8 mouse cellular contexts compared by ENCODE assay signal in the genomic region with DNA sequence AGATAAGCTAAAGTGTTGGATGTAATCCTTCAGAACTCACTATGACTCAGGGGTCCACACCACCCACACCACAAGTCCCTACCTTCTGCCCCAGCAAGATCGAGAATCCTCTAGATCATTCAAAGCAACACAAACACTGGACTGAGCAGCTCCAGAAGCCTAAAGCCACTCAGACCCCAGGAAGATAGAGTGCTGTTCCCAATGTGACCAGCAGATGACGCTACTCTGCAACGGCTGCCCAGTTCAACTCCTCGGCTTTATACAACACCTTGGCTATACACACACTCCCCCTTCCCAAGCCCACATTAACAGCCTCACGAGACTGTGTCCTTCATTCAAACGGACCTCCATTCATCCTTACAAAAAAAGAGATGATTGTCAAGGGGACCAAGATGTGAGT. TPM values are rescaled to one million over a fixed set of nuclear protein-coding genes. Genes with fewer than 3 reads are reported as not detected.
DNase-seq lines count a peak whose midpoint lies in the region; ATAC-seq and TF ChIP-seq lines count a peak whose summit lies in the region.

No protein-coding gene starts in this region.

- no peak overlapping the region for H3K27ac ChIP-seq in midbrain, postnatal 0 days (ENCODE audit: low read depth, low read length)
- no peak overlapping the region for H3K27ac ChIP-seq in midbrain, embryonic 16.5 days (ENCODE audit: low read length)
- no peak overlapping the region for H3K27ac ChIP-seq in small intestine, adult 2 months (ENCODE audit: insufficient read depth, low read depth, low read length)

- H3K9ac ChIP-seq in midbrain, postnatal 0 days (replicated peaks; ENCODE audit: low read length, poor library complexity, severe bottlenecking) = no peak overlapping the region
- no peak overlapping the region for H3K9ac ChIP-seq in midbrain, embryonic 16.5 days (ENCODE audit: low read depth, low read length)

- no peaks in the 10 kb centered on the region for H3K36me3 ChIP-seq in midbrain, postnatal 0 days (ENCODE audit: insufficient read depth, low read length)
- H3K36me3 ChIP-seq in midbrain, embryonic 16.5 days (ENCODE audit: control insufficient read depth, insufficient read depth, low read length) = no peaks in the 10 kb centered on the region
- H3K36me3 ChIP-seq in small intestine, adult 2 months (ENCODE audit: control insufficient read depth, insufficient read depth, low read length) = no peaks in the 10 kb centered on the region

- WGBS in midbrain, postnatal 0 days = 39% methylated on average over 6 of the region's 6 CpGs
- 36% methylated on average over 6 of the region's 6 CpGs for WGBS in midbrain, embryonic 16.5 days
- WGBS in small intestine, adult 2 months = 31% methylated on average over 6 of the region's 6 CpGs

- DNase-seq in embryo, embryonic 10.5 days (ENCODE audit: low spot score) = peak; percentile 30
- DNase-seq in embryo, embryonic 9.5 days (ENCODE audit: extremely low spot score) = no peak
- DNase-seq in midbrain, postnatal 0 days (ENCODE audit: low spot score) = no peak
- DNase-seq in brain, adult 2 months (ENCODE audit: low read depth, low spot score) = peak; percentile 48
- peak; percentile 52 to 83 for DNase-seq in kidney, postnatal 36 days
- no peak for DNase-seq in MN1 (ENCODE audit: low spot score)

- no peaks in the 10 kb centered on the region for H3K27me3 ChIP-seq in midbrain, postnatal 0 days (ENCODE audit: insufficient read depth, low read length)
- H3K27me3 ChIP-seq in midbrain, embryonic 16.5 days (ENCODE audit: control insufficient read depth, insufficient read depth, low read depth, low read length) = no peaks in the 10 kb centered on the region
- no peaks in the 10 kb centered on the region for H3K27me3 ChIP-seq in small intestine, adult 2 months (ENCODE audit: control insufficient read depth, insufficient read depth, low read length)

- H3K4me3 ChIP-seq in midbrain, postnatal 0 days (ENCODE audit: low read depth, low read length) = no peak overlapping the region
- no peak overlapping the region for H3K4me3 ChIP-seq in midbrain, embryonic 16.5 days (ENCODE audit: low read depth, low read length)
- no peak overlapping the region for H3K4me3 ChIP-seq in small intestine, adult 2 months (ENCODE audit: low read depth, low read length)

- no peak overlapping the region for H3K4me2 ChIP-seq in midbrain, postnatal 0 days (ENCODE audit: low read depth, low read length, poor library complexity, severe bottlenecking)
- H3K4me2 ChIP-seq in midbrain, embryonic 16.5 days (ENCODE audit: low read length) = no peak overlapping the region

- ATAC-seq in midbrain, postnatal 0 days (ENCODE audit: low FRiP score) = no peak
- no peak for ATAC-seq in midbrain, embryonic 16.5 days

- H3K4me1 ChIP-seq in midbrain, postnatal 0 days (ENCODE audit: insufficient read depth, low read length) = no peaks in the 10 kb centered on the region
- no peaks in the 10 kb centered on the region for H3K4me1 ChIP-seq in midbrain, embryonic 16.5 days (ENCODE audit: control insufficient read depth, insufficient read depth, low read length)
- H3K4me1 ChIP-seq in small intestine, adult 2 months (ENCODE audit: control insufficient read depth, insufficient read depth, insufficient read length, low read length) = peaks cover 1% of the 10 kb centered on the region

- no peaks in the 10 kb centered on the region for H3K9me3 ChIP-seq in midbrain, postnatal 0 days (ENCODE audit: low read length)
- no peaks in the 10 kb centered on the region for H3K9me3 ChIP-seq in midbrain, embryonic 16.5 days (replicated peaks; ENCODE audit: control insufficient read depth, low read length, poor library complexity, severe bottlenecking)

- no peak for TF ChIP-seq POLR2A in small intestine, adult 2 months (IDR thresholded peaks at IDR 0.05; ENCODE audit: low read depth, low read length)

- peak; percentile 57 for TF ChIP-seq CTCF in midbrain, postnatal 0 days (IDR thresholded peaks at IDR 0.05)
- peak; percentile 88; the same call in 1 of the 2 replicates for TF ChIP-seq CTCF in small intestine, adult 2 months (IDR thresholded peaks at IDR 0.05; ENCODE audit: extremely low read depth, insufficient read length, insufficient replicate concordance, low read depth, low read length)

RNA-seq across cellular contexts. Expression of a gene that starts 8.2 kb away (rescaled TPM):
- 315 and 318 TPM in 2 replicates for total RNA-seq in midbrain, postnatal 0 days (2014; rRNA removed)
- 205 and 226 TPM in 2 replicates for polyA plus RNA-seq in midbrain, postnatal 0 days (2015; fragmentation: Nextera tagmentation; extraction: Ambion mirVana)
- polyA plus RNA-seq in midbrain, embryonic 16.5 days (2015; fragmentation: Nextera tagmentation; extraction: Ambion mirVana) = 151 and 183 TPM in 2 replicates
- 0.44 and 1.1 TPM in 2 replicates for polyA plus RNA-seq in small intestine, adult 2 months (2012; rRNA removed)

RNA-seq across cellular contexts. Expression of a gene that starts 20.1 kb away (rescaled TPM):
- total RNA-seq in midbrain, postnatal 0 days (2014; rRNA removed) = 0.19 TPM in 1 of 2 replicates, not detected in the other
- 0.16 and 0.35 TPM in 2 replicates for polyA plus RNA-seq in midbrain, postnatal 0 days (2015; fragmentation: Nextera tagmentation; extraction: Ambion mirVana)
- 0.29 and 0.36 TPM in 2 replicates for polyA plus RNA-seq in midbrain, embryonic 16.5 days (2015; fragmentation: Nextera tagmentation; extraction: Ambion mirVana)
- 0.61 and 1.2 TPM in 2 replicates for polyA plus RNA-seq in small intestine, adult 2 months (2012; rRNA removed)

RNA-seq across cellular contexts. Expression of a gene that starts 39.4 kb away (rescaled TPM):
- 0.24 and 0.49 TPM in 2 replicates for total RNA-seq in midbrain, postnatal 0 days (2014; rRNA removed)
- polyA plus RNA-seq in midbrain, postnatal 0 days (2015; fragmentation: Nextera tagmentation; extraction: Ambion mirVana) = 0.42 and 0.54 TPM in 2 replicates
- polyA plus RNA-seq in midbrain, embryonic 16.5 days (2015; fragmentation: Nextera tagmentation; extraction: Ambion mirVana) = 0.31 and 0.36 TPM in 2 replicates
- 9.1 and 9.2 TPM in 2 replicates for polyA plus RNA-seq in small intestine, adult 2 months (2012; rRNA removed)

RNA-seq across cellular contexts. Expression of a gene that starts 57.9 kb away (rescaled TPM):
- total RNA-seq in midbrain, postnatal 0 days (2014; rRNA removed) = 73.2 and 78.9 TPM in 2 replicates
- 52.9 and 53.1 TPM in 2 replicates for polyA plus RNA-seq in midbrain, postnatal 0 days (2015; fragmentation: Nextera tagmentation; extraction: Ambion mirVana)
- 75.5 and 77.7 TPM in 2 replicates for polyA plus RNA-seq in midbrain, embryonic 16.5 days (2015; fragmentation: Nextera tagmentation; extraction: Ambion mirVana)
- polyA plus RNA-seq in small intestine, adult 2 months (2012; rRNA removed) = 17.1 and 29.1 TPM in 2 replicates

Comparison
In these comparisons a context has a peak if more than half of its experiments do, and no peak if none do; other contexts are left out.
1. DNase-seq: peak in embryo, embryonic 10.5 days (single experiment), brain, adult 2 months (single experiment) and kidney, postnatal 36 days (2 of 2); none in embryo, embryonic 9.5 days (single experiment), midbrain, postnatal 0 days (single experiment) and MN1 (single experiment).
2. RNA of a gene that starts 8.2 kb away (polyA plus RNA-seq): 205 to 226 TPM in midbrain, postnatal 0 days and 151 to 183 TPM in midbrain, embryonic 16.5 days; 0.44 to 1.1 TPM in small intestine, adult 2 months; every median in the first group is over 10 times any median in the second.